8 mouse cellular contexts compared by ENCODE assay signal in genomic region chr5:135186231-135186620, GRCm38 (mm10). TPM values are rescaled to one million over a fixed set of nuclear protein-coding genes. Genes with fewer than 3 reads are reported as not detected.
A peak's percentile ranks its signal among the peaks of the same experiment; 100 is the strongest.
DNase-seq lines count a peak whose midpoint lies in the region; ATAC-seq and TF ChIP-seq lines count a peak whose summit lies in the region.

No protein-coding gene starts in this region.

- H3K9me3 ChIP-seq in embryonic facial prominence, embryonic 13.5 days, result 0 out of 2 replicates have a peak, but pooled peaks cover 5% of the 10 kb centered on the region
- H3K9me3 ChIP-seq in limb, embryonic 10.5 days (replicated peaks), result no peaks in the 10 kb centered on the region
- H3K9me3 ChIP-seq in neural tube, embryonic 14.5 days (ENCODE audit: control insufficient read depth, low read length), result no peaks in the 10 kb centered on the region

- 21% methylated on average over 10 of the region's 10 CpGs for WGBS in embryonic facial prominence, embryonic 13.5 days
- 24% methylated on average over 10 of the region's 10 CpGs for WGBS in limb, embryonic 10.5 days
- 21% methylated on average over 10 of the region's 10 CpGs for WGBS in neural tube, embryonic 14.5 days

- peak overlapping the region; percentile 62 for H3K4me2 ChIP-seq in embryonic facial prominence, embryonic 13.5 days
- H3K4me2 ChIP-seq in neural tube, embryonic 14.5 days (ENCODE audit: low read depth, low read length), result peak overlapping the region; percentile 76

- H3K4me1 ChIP-seq in embryonic facial prominence, embryonic 13.5 days, result peaks cover 19% of the 10 kb centered on the region
- H3K4me1 ChIP-seq in limb, embryonic 10.5 days, result peaks cover 26% of the 10 kb centered on the region
- peaks cover 24% of the 10 kb centered on the region for H3K4me1 ChIP-seq in neural tube, embryonic 14.5 days (ENCODE audit: control insufficient read depth, insufficient read depth, low read length)

- no peak for ATAC-seq in embryonic facial prominence, embryonic 13.5 days (ENCODE audit: insufficient number of reproducible peaks, insufficient read depth, low FRiP score, low TSS enrichment, low read depth)
- no peak for ATAC-seq in neural tube, embryonic 14.5 days (ENCODE audit: low read depth)

- peak overlapping the region; percentile 99 for H3K9ac ChIP-seq in embryonic facial prominence, embryonic 13.5 days
- H3K9ac ChIP-seq in neural tube, embryonic 14.5 days (replicated peaks; ENCODE audit: low read depth, low read length), result peak overlapping the region; percentile 89

- H3K4me3 ChIP-seq in layer of hippocampus, adult 2 months, result peak overlapping the region; percentile 86
- peak overlapping the region; percentile 100 for H3K4me3 ChIP-seq in embryonic facial prominence, embryonic 13.5 days
- peak overlapping the region; percentile 97 for H3K4me3 ChIP-seq in limb, embryonic 10.5 days
- H3K4me3 ChIP-seq in neural tube, embryonic 14.5 days (ENCODE audit: low read depth, low read length), result peak overlapping the region; percentile 99

- no peak for DNase-seq in layer of hippocampus, adult 2 months (ENCODE audit: low spot score in 2 of 2)
- DNase-seq in layer of hippocampus, postnatal 25 days (ENCODE audit: extremely low spot score in 1 of 2, low spot score in 1 of 2), result no peak
- DNase-seq in limb, embryonic 10.5 days (ENCODE audit: low spot score), result no peak
- DNase-seq in left cerebral cortex, adult 18-20 months (ENCODE audit: low spot score in 2 of 2), result no peak
- DNase-seq in spleen, postnatal 14 days (ENCODE audit: low spot score in 2 of 2), result no peak
- DNase-seq in spleen, adult 18-20 months, result no peak

- H3K27me3 ChIP-seq in embryonic facial prominence, embryonic 13.5 days, result no peaks in the 10 kb centered on the region
- no peaks in the 10 kb centered on the region for H3K27me3 ChIP-seq in limb, embryonic 10.5 days (ENCODE audit: low read depth, poor library complexity, severe bottlenecking)
- H3K27me3 ChIP-seq in neural tube, embryonic 14.5 days (ENCODE audit: control insufficient read depth, insufficient read depth, low read length), result no peaks in the 10 kb centered on the region

- no peak for TF ChIP-seq CTCF in layer of hippocampus, adult 2 months (conservative IDR thresholded peaks at IDR 0.05)

- peaks cover 32% of the 10 kb centered on the region for H3K36me3 ChIP-seq in embryonic facial prominence, embryonic 13.5 days
- H3K36me3 ChIP-seq in limb, embryonic 10.5 days, result peaks cover 53% of the 10 kb centered on the region
- H3K36me3 ChIP-seq in neural tube, embryonic 14.5 days (ENCODE audit: control insufficient read depth, insufficient read depth, low read length), result peaks cover 18% of the 10 kb centered on the region

- H3K27ac ChIP-seq in layer of hippocampus, adult 2 months, result peak overlapping the region; percentile 96
- peak overlapping the region; percentile 97 for H3K27ac ChIP-seq in embryonic facial prominence, embryonic 13.5 days
- peak overlapping the region; percentile 99 for H3K27ac ChIP-seq in limb, embryonic 10.5 days
- H3K27ac ChIP-seq in neural tube, embryonic 14.5 days (ENCODE audit: low read depth, low read length), result peak overlapping the region; percentile 93

RNA-seq across cellular contexts. Expression of gene Baz1b, which starts 0.8 kb away (rescaled TPM):
- total RNA-seq in layer of hippocampus, adult 2 months (2021), result 10 to 100 TPM; 79.9 to 87.5 TPM
- 10 to 100 TPM; 65.5 to 72.7 TPM for total RNA-seq in layer of hippocampus, postnatal 25 days (2021)
- 54.7 and 55.7 TPM in 2 replicates for polyA plus RNA-seq in embryonic facial prominence, embryonic 13.5 days (2015; fragmentation: Nextera tagmentation; extraction: Ambion mirVana)
- polyA plus RNA-seq in limb, embryonic 10.5 days (2016; fragmentation: Nextera tagmentation; extraction: Ambion mirVana), result 58.1 and 68.3 TPM in 2 replicates
- polyA plus RNA-seq in neural tube, embryonic 14.5 days (2014; fragmentation: Nextera tagmentation; extraction: Ambion mirVana), result 35.0 and 37.3 TPM in 2 replicates
- 10 to 100 TPM; 78.1 to 79.2 TPM for total RNA-seq in left cerebral cortex, adult 18-20 months (2021)

RNA-seq across cellular contexts. Expression of gene Bcl7b, which starts 18.1 kb away (rescaled TPM):
- 10 to 100 TPM; 55.1 to 62.6 TPM for total RNA-seq in layer of hippocampus, adult 2 months (2021)
- 10 to 100 TPM; 49.6 to 53.7 TPM for total RNA-seq in layer of hippocampus, postnatal 25 days (2021)
- 48.3 and 52.1 TPM in 2 replicates for polyA plus RNA-seq in embryonic facial prominence, embryonic 13.5 days (2015; fragmentation: Nextera tagmentation; extraction: Ambion mirVana)
- polyA plus RNA-seq in limb, embryonic 10.5 days (2016; fragmentation: Nextera tagmentation; extraction: Ambion mirVana), result 44.5 and 45.4 TPM in 2 replicates
- 40.0 and 41.6 TPM in 2 replicates for polyA plus RNA-seq in neural tube, embryonic 14.5 days (2014; fragmentation: Nextera tagmentation; extraction: Ambion mirVana)
- 10 to 100 TPM; 56.0 to 57.9 TPM for total RNA-seq in left cerebral cortex, adult 18-20 months (2021)

RNA-seq across cellular contexts. Expression of gene Tbl2, which starts 36.8 kb away (rescaled TPM):
- 10 to 100 TPM; 29.8 to 32.0 TPM for total RNA-seq in layer of hippocampus, adult 2 months (2021)
- total RNA-seq in layer of hippocampus, postnatal 25 days (2021), result 10 to 100 TPM; 32.1 to 34.4 TPM
- 25.6 and 25.7 TPM in 2 replicates for polyA plus RNA-seq in embryonic facial prominence, embryonic 13.5 days (2015; fragmentation: Nextera tagmentation; extraction: Ambion mirVana)
- polyA plus RNA-seq in limb, embryonic 10.5 days (2016; fragmentation: Nextera tagmentation; extraction: Ambion mirVana), result 19.4 and 30.7 TPM in 2 replicates
- 16.4 and 17.2 TPM in 2 replicates for polyA plus RNA-seq in neural tube, embryonic 14.5 days (2014; fragmentation: Nextera tagmentation; extraction: Ambion mirVana)
- 10 to 100 TPM; 24.9 to 26.9 TPM for total RNA-seq in left cerebral cortex, adult 18-20 months (2021)
